Mouse (Mus musculus) retina, adult 2 months (tissue): ENCODE data around the gene Il12rb1.

Source experiments
- DNase-seq: peaks from one replicate; pipeline ENCODE4 v3.0.0-alpha.2; 2012; ENCODE audit warnings: low read depth, low spot score

Gene Il12rb1

DNA sequence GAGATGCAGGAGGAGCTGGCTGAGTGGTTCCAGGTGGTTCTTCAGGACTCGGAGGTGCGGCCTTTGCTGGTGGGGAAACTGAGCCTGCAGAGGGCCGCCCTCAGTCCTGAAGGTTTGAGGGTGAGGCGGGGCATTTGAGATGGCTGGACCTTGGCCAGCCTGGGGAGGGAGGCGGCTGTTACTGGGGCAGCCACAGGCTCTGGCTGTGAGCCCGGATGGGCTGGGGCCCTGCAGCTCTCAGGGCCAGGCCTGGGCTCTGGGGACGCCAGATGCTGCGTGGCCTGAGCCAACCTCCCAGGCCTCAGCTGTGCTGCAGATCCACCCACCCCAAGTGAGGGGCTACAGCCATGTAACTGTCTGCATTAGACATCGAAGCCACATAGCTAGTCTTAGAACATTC lies 34.4 kb upstream of the Il12rb1 start:
- no peak for DNase-seq

DNA sequence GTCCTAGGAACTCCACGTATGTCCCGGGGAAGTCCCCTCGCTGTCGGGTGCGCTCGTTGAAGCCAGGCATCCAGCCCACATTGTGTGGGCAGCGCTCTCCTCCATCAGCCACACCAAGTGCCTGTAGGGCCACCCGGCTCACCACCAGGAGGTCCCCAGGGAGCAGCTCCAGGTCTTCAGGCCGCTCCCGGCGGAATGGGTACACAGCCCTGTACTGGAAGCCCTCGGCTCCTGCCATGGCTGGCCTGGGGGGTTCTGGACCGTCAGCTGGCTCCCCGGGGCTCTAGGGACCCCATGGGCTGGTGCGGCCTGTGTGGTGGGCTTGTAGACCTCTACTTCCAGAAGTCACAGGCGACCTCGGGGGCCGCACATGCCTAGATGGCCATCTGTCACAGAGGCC lies 33.5 kb upstream of the Il12rb1 start:
- no peak for DNase-seq

DNA sequence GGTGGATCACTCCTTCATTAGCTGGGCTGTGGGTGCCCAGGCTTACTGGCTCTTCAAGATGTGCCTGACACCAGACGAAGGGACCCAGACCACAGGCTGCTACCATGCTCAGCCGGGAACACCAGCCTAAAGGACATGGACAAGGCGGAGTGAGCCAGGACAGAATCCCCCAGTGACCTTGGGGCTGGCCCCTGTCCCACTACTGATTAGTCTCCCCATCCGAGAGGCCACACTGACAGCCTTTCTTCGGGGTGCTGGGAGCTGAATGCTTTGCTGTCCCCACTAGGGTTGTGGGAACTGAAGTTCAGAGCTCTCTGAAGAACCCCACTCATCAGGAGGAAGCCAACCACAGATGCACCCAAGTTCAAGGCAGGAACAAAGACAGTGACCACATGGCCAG lies 33.0 kb upstream of the Il12rb1 start:
- no peak for DNase-seq

DNA sequence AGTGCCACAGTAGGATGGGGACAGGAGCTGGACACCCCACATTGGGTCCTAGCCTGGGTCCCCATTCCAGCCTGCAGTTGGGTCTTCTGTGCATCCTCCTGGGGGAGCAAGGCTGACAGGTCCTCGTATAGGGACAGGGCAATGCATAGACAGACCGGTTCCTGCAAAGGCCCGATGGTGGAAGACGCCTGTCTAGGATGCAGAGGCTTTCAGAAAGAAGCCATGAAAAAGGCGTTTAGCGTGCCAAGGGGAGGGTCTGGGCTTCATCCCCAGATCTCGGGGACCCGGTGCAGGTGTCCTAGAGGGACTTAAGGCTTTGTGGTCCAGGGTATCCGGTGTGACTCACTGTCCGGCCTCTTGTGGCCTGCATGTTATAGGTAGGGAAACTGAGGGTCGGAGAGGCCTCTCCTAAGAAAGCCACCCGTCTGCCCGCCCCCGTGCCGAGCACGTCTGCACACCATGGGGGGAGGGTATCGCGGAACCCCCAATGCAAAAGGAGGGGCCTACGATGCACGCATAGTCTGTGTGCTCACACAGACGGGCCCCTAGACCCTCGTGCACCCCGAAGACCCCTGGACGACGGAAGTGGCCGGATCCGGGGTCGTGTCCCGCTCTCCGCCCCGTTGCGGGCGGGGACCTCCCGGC lies 32.3 kb upstream of the Il12rb1 start:
- DNase-seq, result no peak

DNA sequence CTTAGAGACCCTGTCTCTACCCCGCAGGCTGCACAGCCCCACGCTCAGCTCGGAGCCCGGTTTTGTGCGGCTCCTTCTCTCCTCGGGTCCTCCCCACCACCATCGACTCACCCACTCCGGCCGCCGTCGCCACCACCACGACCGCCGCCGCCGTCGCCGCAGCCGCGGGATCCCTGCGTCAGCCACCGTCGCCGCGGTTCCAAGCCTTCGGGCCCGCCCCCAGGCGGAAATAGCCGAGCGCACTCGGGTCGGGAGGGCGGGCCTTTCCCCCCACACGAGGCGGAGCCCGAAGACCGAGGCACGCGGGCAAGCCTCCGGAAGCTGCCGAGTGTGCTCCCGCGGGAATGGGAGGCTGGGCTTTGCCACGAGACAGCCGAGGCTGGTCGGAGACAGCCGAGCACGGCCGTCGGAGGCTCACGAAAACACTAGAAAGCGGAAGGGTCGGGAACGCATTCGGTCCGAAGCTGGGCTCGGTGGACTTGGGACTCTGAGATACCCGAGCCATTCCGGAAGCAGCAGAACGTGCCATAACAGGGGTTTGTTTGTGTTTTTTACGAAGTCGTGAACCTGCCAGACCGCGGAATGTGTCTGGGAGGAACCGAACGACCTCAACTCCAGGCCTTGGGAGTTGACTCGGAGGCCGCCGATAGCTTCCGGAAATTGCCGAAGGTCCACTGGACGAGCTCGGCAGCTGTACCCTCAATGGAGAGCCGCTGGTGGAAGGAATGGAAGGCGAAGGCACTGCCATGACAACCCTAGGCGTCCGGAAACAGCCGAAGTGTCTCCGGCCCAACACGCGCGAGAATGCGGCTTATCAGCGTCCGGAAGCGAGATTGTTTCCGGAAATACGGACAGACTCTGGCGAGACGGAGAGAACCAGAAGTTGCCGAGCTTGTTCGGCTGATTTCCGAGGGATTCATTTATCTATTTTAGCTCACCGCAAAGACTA lies 31.5 kb upstream of the Il12rb1 start, which contains the start of gene Pik3r2:
Gene Pik3r2, minus strand, starts transcription at position 218 of the 949 bp plus-strand sequence.
- DNase-seq, result peak; percentile 94

DNA sequence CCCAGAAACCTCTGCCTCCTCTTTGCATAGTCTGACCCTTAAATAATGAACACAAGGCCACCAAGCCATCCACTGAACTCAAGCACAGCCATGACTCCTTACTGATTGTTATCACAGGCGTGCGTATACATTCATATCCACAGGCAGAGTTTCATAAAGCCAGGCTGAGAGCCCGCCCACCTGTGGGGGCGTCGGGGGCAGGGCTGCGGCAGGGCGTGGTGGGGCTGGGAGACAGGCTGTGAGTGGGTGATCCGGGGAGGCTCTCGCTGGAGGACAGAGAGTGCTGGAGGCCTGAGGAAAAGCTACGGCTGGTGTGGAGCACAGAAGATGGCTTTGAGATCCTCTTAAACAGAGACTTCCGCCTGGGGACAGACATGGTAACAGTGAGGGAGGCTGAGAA lies 28.2 kb upstream of the Il12rb1 start:
- no peak for DNase-seq

DNA sequence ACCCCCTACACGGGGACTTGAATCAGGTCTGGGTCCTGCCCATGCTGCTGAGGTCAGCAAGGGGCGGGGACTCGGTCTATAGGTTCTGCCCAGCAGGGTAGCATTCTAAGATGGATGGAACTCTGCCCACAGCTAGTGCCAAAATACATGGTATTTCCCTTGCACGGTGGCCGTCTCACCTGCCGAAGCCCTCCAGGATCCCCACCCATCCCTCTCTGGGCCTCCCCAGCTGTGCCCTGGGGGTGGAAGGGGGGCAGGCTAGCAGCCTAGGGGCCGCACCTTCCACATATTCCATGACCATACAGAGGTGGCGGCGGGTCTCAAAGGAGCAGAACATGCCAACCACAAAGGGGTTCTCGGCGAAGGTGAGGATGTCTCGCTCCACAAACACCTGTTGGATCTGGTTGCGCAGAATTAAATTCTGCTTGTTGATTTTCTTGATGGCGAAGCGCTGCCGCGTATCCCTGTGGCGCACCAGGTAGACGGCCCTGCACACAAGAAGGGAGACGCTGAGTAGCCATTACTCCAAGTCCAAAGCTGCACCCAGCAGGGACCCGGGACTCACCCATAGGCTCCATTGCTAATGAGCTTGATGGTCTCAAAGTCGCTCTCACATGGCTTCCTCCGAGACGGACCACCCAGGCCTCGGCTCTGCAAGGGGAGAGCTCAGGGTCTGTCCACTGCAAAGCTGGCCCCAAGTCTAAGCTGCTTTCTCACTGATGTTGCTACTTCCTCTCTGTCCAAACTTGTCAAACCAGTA lies 21.8 kb upstream of the Il12rb1 start:
- DNase-seq, result no peak

DNA sequence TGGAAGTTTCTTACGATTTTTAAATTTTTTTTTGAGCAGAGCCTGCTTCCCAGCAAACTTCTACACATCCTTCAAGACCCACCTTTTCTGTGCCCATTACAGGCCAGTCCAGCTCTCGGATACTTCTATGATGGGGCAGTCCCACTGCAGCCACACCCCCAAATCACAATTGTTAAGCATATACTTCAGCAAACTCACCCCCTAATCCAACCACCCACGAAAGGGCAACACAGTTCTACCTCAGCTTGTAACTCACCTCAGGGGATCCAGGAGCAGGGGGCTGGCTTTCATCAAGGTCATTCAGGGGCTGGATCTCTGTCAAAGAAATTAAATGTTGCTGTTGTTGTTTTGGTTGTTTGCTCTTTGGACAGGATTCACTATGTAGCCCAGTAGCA lies 21.2 kb upstream of the Il12rb1 start:
- no peak for DNase-seq

DNA sequence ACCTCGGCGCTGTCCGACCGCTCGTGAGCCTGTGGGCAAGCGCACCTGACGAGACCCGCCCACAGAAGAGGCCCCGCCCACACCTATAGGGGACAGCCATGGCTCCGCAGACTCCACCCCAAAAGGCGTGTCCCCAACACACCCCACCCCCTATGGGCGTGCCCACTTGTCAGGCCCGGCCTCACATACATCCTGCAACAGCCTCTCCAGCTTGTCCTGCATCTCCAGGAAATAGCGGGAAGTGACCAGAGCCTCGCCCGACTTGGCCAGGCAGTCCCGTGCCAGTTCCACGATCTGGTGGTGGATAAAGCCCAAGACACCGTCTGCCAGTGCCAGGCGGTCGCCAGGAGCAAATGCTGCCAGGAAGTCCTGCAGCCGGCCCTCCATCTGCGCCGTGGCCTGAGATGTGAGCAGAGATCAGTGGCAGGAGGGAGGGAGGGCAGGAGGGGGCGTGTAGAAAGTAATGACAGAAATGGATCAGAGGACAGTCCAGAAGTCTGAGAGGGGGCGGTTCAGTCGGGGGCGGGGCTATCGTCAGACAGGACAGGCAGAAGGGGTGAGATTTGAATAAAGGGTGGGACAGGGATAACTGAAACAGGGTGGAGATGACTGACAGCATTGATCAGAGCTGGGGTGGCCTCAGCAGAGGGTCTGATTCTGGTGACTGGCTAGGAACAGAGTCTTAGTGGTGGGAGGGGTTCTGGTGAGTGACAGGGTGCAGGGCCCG lies 20.1 kb upstream of the Il12rb1 start:
- DNase-seq, result no peak

DNA sequence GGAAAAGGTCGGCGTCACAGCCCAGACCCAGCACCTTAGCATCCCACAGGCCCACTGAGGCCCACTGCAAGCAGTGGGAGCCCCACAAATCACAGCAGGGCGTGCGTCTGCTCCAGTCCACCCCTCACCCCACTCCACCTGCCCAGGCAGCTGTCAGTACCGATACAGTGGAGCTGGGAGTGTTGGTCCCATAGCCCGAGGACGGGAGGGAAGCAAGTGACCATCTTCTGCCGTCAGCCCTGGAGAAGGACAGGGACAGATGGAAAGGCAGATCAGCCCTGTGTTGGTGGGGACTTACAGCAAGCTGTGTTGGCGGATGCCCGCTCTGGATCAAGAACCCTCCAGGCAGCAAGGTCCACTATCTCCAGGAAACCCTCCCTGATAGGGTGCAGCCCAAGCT lies 19.2 kb upstream of the Il12rb1 start:
- no peak for DNase-seq

DNA sequence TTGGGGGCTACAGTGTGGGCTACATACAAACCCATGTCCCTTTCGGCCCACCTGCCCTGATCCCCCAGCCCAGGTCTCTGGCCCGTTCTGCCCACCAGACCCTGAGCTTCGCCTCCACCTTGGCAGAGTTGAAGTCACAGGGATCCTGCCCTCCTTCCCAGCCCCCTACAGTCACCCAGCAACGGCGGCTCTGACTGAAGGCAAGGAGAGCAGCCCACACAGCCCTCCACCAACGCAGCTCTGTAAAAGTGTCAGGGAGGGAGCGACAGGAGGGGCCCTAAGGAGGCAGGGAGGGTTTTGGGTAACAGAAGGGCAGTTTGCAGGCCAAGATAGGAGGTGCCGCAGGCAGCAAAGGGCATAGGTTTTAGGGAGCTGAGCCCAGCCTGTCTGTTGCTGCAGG lies 17.4 kb upstream of the Il12rb1 start:
- DNase-seq, result no peak

DNA sequence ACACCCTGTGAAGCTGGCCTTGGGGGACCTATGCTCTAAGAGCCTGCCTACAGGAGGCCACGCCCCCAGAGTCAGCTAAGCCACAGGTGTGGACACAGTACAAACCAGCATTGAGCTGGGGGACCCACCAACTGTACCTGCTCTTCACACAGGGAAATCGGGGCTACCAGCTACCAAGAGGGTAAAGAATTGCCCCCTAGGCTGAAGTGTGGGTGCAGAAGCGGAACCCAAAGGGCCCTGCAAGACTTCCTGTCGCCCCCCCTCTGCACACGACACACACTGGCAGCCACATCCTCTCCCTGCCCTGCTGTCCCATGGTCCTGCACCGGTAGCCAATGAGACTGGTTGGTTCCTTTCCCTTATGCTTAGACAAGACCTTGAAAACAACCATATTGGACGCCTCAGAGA lies 17.0 kb upstream of the Il12rb1 start:
- DNase-seq, result no peak

DNA sequence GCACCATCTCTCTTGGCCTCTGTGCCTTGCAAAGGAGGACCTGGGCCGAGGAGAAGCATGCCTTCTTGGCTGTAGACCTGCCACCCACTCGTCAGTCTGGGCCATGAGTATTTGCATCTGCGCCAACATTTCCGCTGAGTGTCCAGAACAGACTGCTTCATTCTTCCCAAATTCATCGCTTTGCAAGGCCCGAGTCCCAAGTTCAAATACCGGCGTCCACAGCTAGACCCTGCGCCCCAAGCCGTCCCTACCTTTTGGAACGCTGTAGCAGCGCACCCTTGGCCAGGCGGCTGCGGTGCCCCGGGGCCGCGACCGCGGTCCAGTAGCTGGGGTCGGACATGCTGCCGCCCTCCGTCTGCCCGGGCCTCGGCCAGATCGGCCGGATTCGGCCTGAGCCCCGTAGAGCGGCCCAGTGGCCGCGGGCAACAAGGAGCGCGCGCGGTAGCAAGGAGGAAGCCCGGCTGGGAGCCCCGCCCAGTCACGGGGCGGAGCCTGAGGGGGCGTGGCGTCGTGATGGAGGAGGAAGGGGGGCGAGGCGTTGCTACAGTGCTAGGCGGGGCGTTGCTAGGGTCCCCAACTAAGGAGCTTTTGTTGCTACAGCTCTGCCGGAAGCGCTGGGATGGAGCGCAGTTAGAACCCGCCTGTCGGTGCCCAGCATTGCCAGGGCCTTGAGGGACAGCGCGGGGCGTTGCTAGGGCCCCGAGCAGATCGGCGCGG lies 16.1 kb upstream of the Il12rb1 start:
- DNase-seq, result peak; percentile 95

DNA sequence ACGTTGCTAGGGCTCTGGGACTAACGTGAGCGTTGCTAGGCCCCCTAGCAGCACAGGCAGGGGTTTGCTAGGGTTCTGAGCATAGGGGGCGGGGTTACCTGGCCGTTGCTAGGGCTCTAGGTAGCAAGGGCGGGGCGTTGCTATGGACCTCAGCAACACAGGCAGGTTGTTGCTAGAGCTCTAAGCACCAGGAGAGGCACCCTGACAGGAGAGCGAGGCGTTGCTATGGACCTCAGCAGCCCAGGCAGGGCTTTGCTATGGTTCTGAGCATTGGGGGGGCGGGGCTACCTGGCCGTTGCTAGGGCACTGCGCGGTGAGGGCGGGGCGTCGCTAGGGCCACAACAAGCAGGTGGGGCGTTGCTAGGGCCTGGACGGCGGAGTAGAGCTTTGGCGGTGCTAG lies 15.5 kb upstream of the Il12rb1 start:
- DNase-seq, result peak; percentile 81

DNA sequence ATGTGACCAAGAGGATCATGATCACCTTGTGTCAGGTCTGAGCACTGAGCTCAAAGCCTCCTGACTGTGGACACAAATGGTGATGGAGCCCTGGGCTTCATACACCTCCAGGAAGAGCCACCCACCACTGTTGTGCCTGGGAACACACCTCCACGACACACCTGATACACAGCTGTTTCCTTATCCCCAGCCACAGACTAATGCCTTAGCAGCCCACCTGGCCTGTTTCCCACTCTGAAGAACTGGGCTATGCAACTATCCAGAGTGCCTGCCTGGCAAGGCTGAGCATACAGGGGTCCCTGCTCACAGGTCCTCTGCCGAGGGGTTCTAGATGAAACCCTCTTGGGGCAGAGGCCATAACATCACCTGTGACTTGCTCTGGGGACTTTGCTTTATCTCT lies 14.0 kb upstream of the Il12rb1 start:
- no peak for DNase-seq

DNA sequence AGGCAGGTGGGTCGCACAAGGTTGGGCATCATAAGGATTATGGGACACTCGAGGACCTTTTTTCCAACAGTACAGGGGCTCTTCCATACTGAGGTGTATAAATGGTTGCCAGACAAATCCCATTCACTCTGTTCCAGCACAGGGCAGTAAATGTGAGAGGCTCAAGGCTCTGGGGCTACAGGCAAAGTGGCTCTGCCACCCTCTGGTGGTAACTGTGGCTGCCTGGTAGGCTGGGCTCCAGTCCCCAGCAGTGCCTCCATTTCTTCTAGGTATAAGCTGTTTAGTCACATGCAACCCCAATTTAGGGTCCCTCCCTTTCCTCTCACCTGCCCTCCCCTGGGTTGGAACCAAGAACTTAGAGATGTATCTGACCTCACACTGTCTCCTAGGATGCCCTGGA lies 12.9 kb upstream of the Il12rb1 start:
- DNase-seq, result no peak

DNA sequence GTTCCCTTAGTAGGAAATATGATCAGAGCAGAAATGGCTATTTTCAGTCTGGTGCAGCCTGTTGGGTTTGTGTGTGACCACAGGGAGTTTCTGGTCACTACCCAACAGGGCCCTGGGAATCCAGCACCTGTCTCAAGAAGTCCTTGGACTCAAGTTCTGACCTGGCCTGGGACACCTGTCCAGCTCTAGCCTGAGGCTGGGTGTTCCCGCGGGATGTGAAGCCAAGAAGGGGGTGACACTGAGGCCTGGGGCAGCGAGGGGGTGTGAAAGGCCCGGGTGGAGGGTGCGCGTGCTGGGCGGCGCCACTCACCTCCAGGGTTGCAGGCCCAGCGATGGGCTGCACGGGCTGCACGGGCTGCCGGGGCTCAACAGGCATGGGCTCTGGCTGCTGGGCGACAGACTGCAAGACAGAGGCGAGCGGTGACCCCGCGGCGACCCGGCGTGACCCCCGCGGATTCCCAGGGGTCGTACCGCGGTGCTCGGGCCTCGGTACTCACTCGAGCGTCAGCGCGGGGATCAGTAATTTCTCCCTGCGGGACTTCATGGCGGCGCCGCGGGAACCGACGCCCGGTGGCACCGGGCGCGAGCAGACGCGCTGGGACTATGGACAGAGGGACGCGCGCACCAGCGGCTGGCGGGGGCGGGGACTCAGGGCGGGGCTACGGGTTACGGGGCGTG lies 11.7 kb upstream of the Il12rb1 start:
- DNase-seq, result no peak

DNA sequence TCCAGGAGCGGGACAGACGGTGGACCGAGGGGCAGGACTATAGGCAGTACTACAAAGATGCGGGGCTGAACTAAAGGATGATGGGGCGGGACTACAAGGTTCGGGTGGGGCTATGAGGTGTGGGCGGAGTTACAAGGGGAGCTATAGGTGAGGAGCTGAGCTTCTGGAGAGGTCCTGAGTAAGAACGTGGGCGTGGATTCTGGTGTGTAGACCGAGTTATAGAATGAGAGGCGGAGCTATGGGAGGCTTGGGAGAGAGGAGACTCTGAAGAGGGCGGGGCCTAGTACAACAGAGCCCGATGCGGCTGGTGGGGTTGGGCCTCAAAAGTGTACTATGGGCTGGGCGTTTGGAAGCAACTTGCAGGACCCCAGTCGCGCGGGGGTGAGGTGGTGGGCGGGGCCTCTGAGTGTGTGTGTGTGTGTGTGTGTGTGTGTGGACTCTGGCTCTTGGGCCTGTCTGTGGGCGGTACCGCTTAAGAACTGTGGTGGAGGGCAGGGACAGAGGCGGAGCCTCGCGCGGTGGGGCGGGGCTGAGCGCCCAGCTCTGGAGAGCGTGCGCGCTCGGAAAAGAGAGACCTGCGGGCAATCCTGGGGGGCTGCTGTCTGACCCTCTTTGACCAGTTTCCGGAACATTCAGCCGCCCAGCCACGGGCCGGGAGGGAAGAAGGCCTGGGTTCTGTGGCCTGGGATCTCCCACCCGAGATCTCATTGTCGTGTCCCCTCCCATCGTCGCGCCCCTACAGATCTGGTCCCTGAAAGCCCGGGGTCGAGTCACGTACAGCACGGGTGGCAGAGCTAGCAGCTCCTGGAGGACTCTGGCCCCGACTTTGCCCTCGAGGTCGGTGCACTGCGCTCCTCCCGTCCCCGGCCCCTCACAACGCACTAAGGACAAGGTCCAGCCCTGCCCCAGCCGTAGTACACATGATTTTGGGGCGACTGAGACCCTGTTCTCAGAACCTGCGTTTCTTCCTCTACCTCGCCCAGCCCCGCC lies 10.9 kb upstream of the Il12rb1 start:
- DNase-seq, result peak; percentile 85

DNA sequence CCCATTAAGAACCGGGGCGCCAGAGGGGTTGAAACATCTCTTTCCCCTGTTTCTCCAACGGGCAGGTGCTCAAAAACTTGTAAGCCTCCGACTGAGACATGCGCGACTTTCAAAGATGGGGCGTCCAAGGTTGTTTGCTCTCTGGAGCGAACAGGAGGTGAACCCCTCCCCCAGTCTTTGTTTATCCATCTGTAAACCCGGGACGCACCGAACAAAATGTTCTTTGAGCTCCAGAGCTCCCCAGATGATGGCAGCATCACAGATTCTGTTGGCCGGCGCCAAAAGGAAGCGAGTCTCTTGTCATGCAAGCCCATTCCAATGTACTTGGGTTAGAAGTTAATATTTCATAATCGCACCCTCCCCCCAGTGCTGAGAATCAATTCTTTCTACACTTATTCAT lies 10.0 kb upstream of the Il12rb1 start:
- DNase-seq, result no peak
